Mouse (Mus musculus) thymus, adult 2 months (tissue): ENCODE measurements around the gene Lin37. TPM values are rescaled to one million over a fixed set of nuclear protein-coding genes. Genes with fewer than 3 reads are reported as not detected.
A peak's percentile ranks its signal among the peaks of the same experiment; 100 is the strongest.

ENCODE experiments used
- DNase-seq: peaks from one replicate; pipeline ENCODE4 v3.0.0; 2021
- H3K27ac ChIP-seq: fragments of 200-500 bp; 2 replicates; pipeline ENCODE4 v1.5.1; 2012; ENCODE audit warnings: low read length, control low read depth; ENCODE audit not compliant: control insufficient read depth, insufficient read depth
- H3K27me3 ChIP-seq: fragments of 200-500 bp; 2 replicates; pipeline ENCODE4 v1.6.1; 2012; ENCODE audit warnings: mild to moderate bottlenecking, low read length, moderate library complexity, mixed read lengths; ENCODE audit not compliant: control insufficient read depth, insufficient read depth
- H3K36me3 ChIP-seq: fragments of 200-500 bp; 2 replicates; pipeline ENCODE4 v1.6.1; 2012; ENCODE audit warnings: mild to moderate bottlenecking, low read length, moderate library complexity; ENCODE audit not compliant: control insufficient read depth, insufficient read depth
- H3K4me1 ChIP-seq: fragments of 200-500 bp; replicated peaks from 2 replicates; pipeline ENCODE4 v1.6.1; 2012; ENCODE audit warnings: low read length; ENCODE audit not compliant: control insufficient read depth, insufficient read depth
- H3K4me3 ChIP-seq: fragments of 200-500 bp; 2 replicates; pipeline ENCODE4 v1.5.1; 2012; ENCODE audit warnings: mild to moderate bottlenecking, low read length, control low read depth, moderate library complexity; ENCODE audit not compliant: control insufficient read depth, insufficient read depth
- CTCF ChIP-seq: fragments of 200-500 bp; IDR thresholded peaks from 2 replicates; pipeline ENCODE4 v1.5.1; 2012; ENCODE audit warnings: mild to moderate bottlenecking, control low read depth, low read length, moderate library complexity, borderline replicate concordance; ENCODE audit not compliant: control insufficient read depth, poor library complexity, insufficient read depth; ENCODE audit errors: extremely low read depth
- POLR2A ChIP-seq: fragments of 200-500 bp; IDR thresholded peaks from 2 replicates; pipeline ENCODE4 v1.6.1; 2012; ENCODE audit warnings: mild to moderate bottlenecking, low read length, control low read depth, moderate library complexity; ENCODE audit not compliant: control insufficient read depth, poor library complexity, insufficient read depth; ENCODE audit errors: extremely low read depth
- WGBS: fragments of 180-500 bp; shearing (Covaris S2); methylation state at CpG from one replicate; pipeline ENCODE4 v1.1.7; 2018; 5-methylcytosine and 5-hydroxymethylcytosine counted together
- polyA plus RNA-seq: library from polyadenylated mRNA; depleted of rRNA; stranded (reverse); fragments of >200 nt; gene quantifications from 2 replicates; pipeline ENCODE4 v1.2.3, GENCODE M21; 2012

Lin37 gene
- polyA plus RNA-seq, 1 experiment, result 78.6 TPM

- H3K4me3 ChIP-seq, result no peak overlapping the region
- no peak for TF ChIP-seq CTCF
- no peak for TF ChIP-seq POLR2A
- WGBS, result 94% methylated on average over 18 of the region's 18 CpGs
- H3K27me3 ChIP-seq, result no peaks in the 10 kb centered on the region
- peak; percentile 42 for DNase-seq
- no peak overlapping the region for H3K27ac ChIP-seq
- H3K36me3 ChIP-seq, result peaks cover 19% of the 10 kb centered on the region
- H3K4me1 ChIP-seq, result peaks cover 20% of the 10 kb centered on the region
These were observed 2.6 kb downstream of the Lin37 start for GRCm38 (mm10) chr7:30556894-30557536.

DNA sequence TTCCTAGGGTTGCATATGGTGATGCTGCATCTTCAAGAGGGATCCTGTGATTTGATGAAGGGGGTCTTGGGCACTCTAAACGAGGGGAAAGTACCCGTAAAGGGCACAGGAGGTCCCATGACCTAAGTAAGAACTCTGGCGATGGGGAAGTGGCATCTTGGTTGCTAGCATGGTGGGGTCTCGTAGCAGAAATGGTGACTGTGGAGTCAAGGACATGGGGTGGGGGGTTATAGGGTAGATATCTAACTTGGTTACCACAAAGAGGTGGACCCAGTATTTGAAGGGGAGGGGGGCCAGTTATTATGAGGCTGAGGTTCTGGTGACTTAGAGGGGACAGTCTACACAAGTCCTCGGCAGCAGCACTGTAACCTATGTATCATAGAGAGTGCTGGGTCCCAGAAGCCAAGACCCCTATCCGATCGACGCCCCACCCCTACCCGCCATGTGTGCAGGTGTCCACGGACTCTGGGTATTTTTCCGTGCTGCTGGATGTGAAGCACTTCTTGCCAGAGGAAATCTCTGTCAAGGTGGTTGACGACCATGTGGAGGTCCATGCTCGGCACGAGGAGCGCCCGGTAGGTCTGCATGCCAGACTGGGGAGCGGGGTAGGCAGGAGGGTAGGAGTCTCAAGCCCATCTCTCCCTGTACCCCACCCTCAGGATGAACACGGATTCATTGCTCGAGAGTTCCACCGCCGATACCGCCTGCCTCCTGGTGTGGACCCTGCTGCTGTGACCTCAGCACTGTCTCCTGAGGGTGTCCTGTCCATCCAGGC, 5.6 kb downstream of the Lin37 start:
- no peak for DNase-seq
- peaks cover 18% of the 10 kb centered on the region for H3K4me1 ChIP-seq
- TF ChIP-seq CTCF (no peak), POLR2A (no peak)
- H3K4me3 ChIP-seq, result no peak overlapping the region
- no peaks in the 10 kb centered on the region for H3K27me3 ChIP-seq
- 87% methylated on average over 22 of the region's 22 CpGs for WGBS
- H3K27ac ChIP-seq, result no peak overlapping the region
- H3K36me3 ChIP-seq, result peaks cover 19% of the 10 kb centered on the region

- H3K36me3 ChIP-seq, result peaks cover 19% of the 10 kb centered on the region
- H3K4me1 ChIP-seq, result peaks cover 13% of the 10 kb centered on the region
- TF ChIP-seq POLR2A, result no peak
- TF ChIP-seq CTCF, result no peak
- WGBS, result 1% methylated on average over 23 of the region's 23 CpGs
- H3K27me3 ChIP-seq, result no peaks in the 10 kb centered on the region
- no peak for DNase-seq
- H3K4me3 ChIP-seq, result peak overlapping the region; percentile 89
- peak overlapping the region; percentile 76; the same call in 1 of the 2 replicates for H3K27ac ChIP-seq
These were observed 6.5 kb downstream of the Lin37 start for GRCm38 (mm10) chr7:30553021-30553589.

GRCm38 (mm10) chr7:30552102-30553020, 7.3 kb downstream of the Lin37 start, which contains the start of the genes Hspb6 and Proser3:
Gene Hspb6, plus strand, starts transcription at chr7:30552178.
Gene Proser3, minus strand, starts transcription at chr7:30552299.
- peak; percentile 97 for DNase-seq
- Histone ChIP-seq H3K4me3 (peak within 1 kb of the TSS; percentile 89), H3K27ac (peak within 1 kb of the TSS; percentile 97), H3K27me3 (no peaks in the 10 kb centered on the region), H3K36me3 (peaks cover 19% of the 10 kb centered on the region), H3K4me1 (peaks cover 11% of the 10 kb centered on the region)
- TF ChIP-seq CTCF, result peak; percentile 48; the same call in 1 of the 2 replicates
- peak; percentile 71; the same call in 1 of the 2 replicates for TF ChIP-seq POLR2A
- under 1% methylated on average over 44 of the region's 44 CpGs for WGBS

GRCm38 (mm10) chr7:30551445-30552101, 8.1 kb downstream of the Lin37 start:
- under 1% methylated on average over 10 of the region's 10 CpGs for WGBS
- DNase-seq, result no peak
- Histone ChIP-seq H3K36me3 (peaks cover 13% of the 10 kb centered on the region), H3K27me3 (no peaks in the 10 kb centered on the region), H3K4me1 (peaks cover 11% of the 10 kb centered on the region), H3K4me3 (peak overlapping the region; percentile 89), H3K27ac (peak overlapping the region; percentile 97)
- TF ChIP-seq CTCF (no peak), POLR2A (no peak)
